Mouse (Mus musculus) R1 (cell line): ENCODE data around the gene Gm42906.

Experiments
- DNase-seq: peaks from one replicate; pipeline ENCODE4 v3.0.0-alpha.2; 2018; ENCODE audit warnings: low read depth, low spot score

The Gm42906 gene

GRCm38 (mm10) chr5:151111080-151111871, 316.7 kb downstream of the Gm42906 start:
- DNase-seq: no peak

- DNase-seq: no peak
Measured at GRCm38 (mm10) chr5:151110461-151110908, 317.5 kb downstream of the Gm42906 start.

- no peak for DNase-seq
Measured at GRCm38 (mm10) chr5:151109822-151110221, 318.1 kb downstream of the Gm42906 start.

- no peak for DNase-seq
Measured at GRCm38 (mm10) chr5:151108955-151109354, 319.0 kb downstream of the Gm42906 start.

- no peak for DNase-seq
Measured at GRCm38 (mm10) chr5:151108291-151108897, 319.6 kb downstream of the Gm42906 start.

GRCm38 (mm10) chr5:151106841-151107240, 321.1 kb downstream of the Gm42906 start:
- DNase-seq: no peak

GRCm38 (mm10) chr5:151105054-151105971, 322.6 kb downstream of the Gm42906 start:
- DNase-seq: no peak

GRCm38 (mm10) chr5:151104354-151105053, 323.5 kb downstream of the Gm42906 start:
- DNase-seq: no peak

GRCm38 (mm10) chr5:151103284-151103683, 324.7 kb downstream of the Gm42906 start:
- no peak for DNase-seq

GRCm38 (mm10) chr5:151102262-151102661, 325.7 kb downstream of the Gm42906 start:
- peak; percentile 47 for DNase-seq

- no peak for DNase-seq
Measured at GRCm38 (mm10) chr5:151096012-151096411, 332.0 kb downstream of the Gm42906 start.

- no peak for DNase-seq
Measured at GRCm38 (mm10) chr5:151092886-151093665, 334.9 kb downstream of the Gm42906 start.

- no peak for DNase-seq
Measured at GRCm38 (mm10) chr5:151090996-151091395, 337.0 kb downstream of the Gm42906 start.

- no peak for DNase-seq
Measured at GRCm38 (mm10) chr5:151089201-151089600, 338.8 kb downstream of the Gm42906 start.

- DNase-seq: no peak
Measured at GRCm38 (mm10) chr5:151086425-151087202, 341.3 kb downstream of the Gm42906 start.

GRCm38 (mm10) chr5:151085749-151086148, 342.2 kb downstream of the Gm42906 start:
- no peak for DNase-seq

GRCm38 (mm10) chr5:151080276-151080675, 347.7 kb downstream of the Gm42906 start:
- no peak for DNase-seq

- DNase-seq: no peak
Measured at GRCm38 (mm10) chr5:151077953-151078352, 350.0 kb downstream of the Gm42906 start.

- no peak for DNase-seq
Measured at GRCm38 (mm10) chr5:151076917-151077316, 351.0 kb downstream of the Gm42906 start.

GRCm38 (mm10) chr5:151074282-151074681, 353.7 kb downstream of the Gm42906 start:
- DNase-seq: no peak
